Mouse (Mus musculus) limb, embryonic 14.5 days (tissue): ENCODE results near the gene Pdcl3. TPM values are rescaled to one million over a fixed set of nuclear protein-coding genes. Genes with fewer than 3 reads are reported as not detected.
"Not testable (repeated sequence)": the region's sequence is repeated elsewhere in the genome, so short reads cannot be mapped to it uniquely, and the experiment has no call there.

Source experiments
- ATAC-seq: fragments of 200-750 bp; cut with Nextera tagmentation; 2 replicates; pipeline ENCODE4 v1.8.0; 2017; ENCODE audit warnings: low read depth, moderate number of reproducible peaks, moderate TSS enrichment; ENCODE audit not compliant: low FRiP score
- DNase-seq: peaks from one replicate; pipeline ENCODE4 v3.0.0-alpha.2; 2015; ENCODE audit warnings: low spot score
- H3K27ac ChIP-seq: fragments of 300-500 bp; sonication (generic); replicated peaks from 2 replicates; pipeline ENCODE4 v1.5.1; 2014; ENCODE audit warnings: low read depth, mild to moderate bottlenecking, low read length, moderate library complexity, mixed read lengths
- H3K27me3 ChIP-seq: fragments of 300-500 bp; sonication (generic); 2 replicates; pipeline ENCODE4 v1.6.1; 2014; ENCODE audit warnings: low read length, mixed read lengths; ENCODE audit not compliant: control insufficient read depth, insufficient read depth
- H3K36me3 ChIP-seq: fragments of 300-500 bp; sonication (generic); 2 replicates; pipeline ENCODE4 v1.6.1; 2014; ENCODE audit warnings: mild to moderate bottlenecking, low read length, moderate library complexity, mixed read lengths; ENCODE audit not compliant: control insufficient read depth, insufficient read depth
- H3K4me1 ChIP-seq: fragments of 300-500 bp; sonication (generic); 2 replicates; pipeline ENCODE4 v1.6.1; 2014; ENCODE audit warnings: antibody characterized with exemption, low read length, mixed read lengths; ENCODE audit not compliant: control insufficient read depth, insufficient read depth
- H3K4me2 ChIP-seq: fragments of 300-500 bp; sonication (generic); replicated peaks from 2 replicates; pipeline ENCODE4 v1.6.1; 2014; ENCODE audit warnings: low read depth, mild to moderate bottlenecking, low read length, moderate library complexity; ENCODE audit not compliant: severe bottlenecking
- H3K4me3 ChIP-seq: fragments of 300-500 bp; sonication (generic); replicated peaks from 2 replicates; pipeline ENCODE4 v1.5.1; 2014; ENCODE audit warnings: low read length
- H3K9ac ChIP-seq: fragments of 300-500 bp; sonication (generic); 2 replicates; pipeline ENCODE4 v1.6.1; 2014; ENCODE audit warnings: mild to moderate bottlenecking, low read depth, low read length, moderate library complexity; ENCODE audit not compliant: severe bottlenecking
- H3K9me3 ChIP-seq: fragments of 300-500 bp; sonication (generic); 2 replicates; pipeline ENCODE4 v1.6.1; 2016; ENCODE audit warnings: low read length; ENCODE audit not compliant: control insufficient read depth
- POLR2A ChIP-seq: fragments of 200-500 bp; IDR thresholded peaks from 2 replicates; pipeline ENCODE4 v1.8.0; 2012; ENCODE audit warnings: inconsistent platforms, mild to moderate bottlenecking, moderate library complexity, borderline replicate concordance; ENCODE audit not compliant: insufficient read depth, insufficient read length; ENCODE audit errors: extremely low read depth
- WGBS: fragments of 180-500 bp; shearing (Covaris S2); extraction: QIAGEN DNeasy Blood & Tissue Kit; methylation state at CpG from one replicate; pipeline ENCODE4 v1.1.7; 2014; 5-methylcytosine and 5-hydroxymethylcytosine counted together
- polyA plus RNA-seq, 2 experiments: library from polyadenylated mRNA; depleted of rRNA in 1 of 2; stranded (reverse) in 1 of 2; unstranded in 1 of 2; fragments of >200 nt; fragmentation: Nextera tagmentation in 1 of 2; extraction: Ambion mirVana in 1 of 2; gene quantifications; 2 replicates each; pipeline versions ENCODE4 v1.2.1 to v1.2.3; 2012 to 2014

Gene Pdcl3
- polyA plus RNA-seq, 2 experiments: 85.8 to 143 TPM

DNA sequence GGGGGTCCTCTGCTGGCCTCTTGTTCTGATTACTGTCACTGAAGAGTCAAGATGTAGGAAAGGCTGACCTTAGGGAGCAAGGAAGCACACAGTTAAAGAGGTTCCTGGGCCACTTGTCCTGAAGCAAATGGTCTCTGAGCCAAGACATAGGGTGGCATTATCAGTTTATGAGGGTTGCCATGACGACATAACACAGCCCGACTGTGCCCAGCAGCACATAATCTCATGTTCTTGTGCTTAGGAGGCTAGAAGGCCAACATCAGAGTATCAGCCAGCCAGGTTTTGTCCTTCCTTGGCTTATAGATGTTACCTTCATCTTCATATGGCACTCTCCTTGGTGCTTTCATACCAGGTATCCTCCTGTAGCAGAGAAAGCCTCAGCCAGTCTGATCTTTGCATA, 56.8 kb downstream of the Pdcl3 start:
- 68% methylated on average over 2 of the region's 2 CpGs for WGBS
- DNase-seq: no peak

DNA sequence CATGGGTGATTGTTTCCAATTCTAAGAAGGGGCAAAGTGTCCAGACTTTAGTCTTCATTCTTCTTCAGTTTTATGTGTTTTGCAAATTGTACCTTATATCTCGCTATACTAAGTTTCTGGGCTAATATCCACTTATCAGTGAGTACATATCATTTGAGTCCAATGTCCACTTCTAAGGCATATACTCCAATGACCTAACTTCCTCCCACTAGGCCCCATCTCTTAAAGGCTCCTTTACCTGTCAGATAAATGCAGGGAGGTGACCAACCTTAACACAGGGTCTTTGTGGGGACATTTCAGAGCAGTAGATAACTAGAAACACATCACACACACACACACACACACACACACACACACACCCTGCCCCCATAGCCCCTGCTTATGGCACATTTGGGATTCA, 59.0 kb downstream of the Pdcl3 start:
- H3K27ac ChIP-seq, ATAC-seq, H3K4me2 ChIP-seq, H3K27me3 ChIP-seq, H3K4me3 ChIP-seq, DNase-seq, H3K9ac ChIP-seq, H3K36me3 ChIP-seq, H3K9me3 ChIP-seq, H3K4me1 ChIP-seq: not testable (repeated sequence)
- 94% methylated on average over 1 of the region's 1 CpGs for WGBS

More for the DNA sequence above, 56.8 kb downstream of the Pdcl3 start:
- TF ChIP-seq POLR2A: no peak
- Histone ChIP-seq H3K9me3 (no peaks in the 10 kb centered on the region), H3K4me2 (no peak overlapping the region), H3K27me3 (no peaks in the 10 kb centered on the region), H3K9ac (no peak overlapping the region), H3K4me3 (no peak overlapping the region), H3K36me3 (no peaks in the 10 kb centered on the region), H3K27ac (no peak overlapping the region), H3K4me1 (no peaks in the 10 kb centered on the region)
- no peak for ATAC-seq

DNA sequence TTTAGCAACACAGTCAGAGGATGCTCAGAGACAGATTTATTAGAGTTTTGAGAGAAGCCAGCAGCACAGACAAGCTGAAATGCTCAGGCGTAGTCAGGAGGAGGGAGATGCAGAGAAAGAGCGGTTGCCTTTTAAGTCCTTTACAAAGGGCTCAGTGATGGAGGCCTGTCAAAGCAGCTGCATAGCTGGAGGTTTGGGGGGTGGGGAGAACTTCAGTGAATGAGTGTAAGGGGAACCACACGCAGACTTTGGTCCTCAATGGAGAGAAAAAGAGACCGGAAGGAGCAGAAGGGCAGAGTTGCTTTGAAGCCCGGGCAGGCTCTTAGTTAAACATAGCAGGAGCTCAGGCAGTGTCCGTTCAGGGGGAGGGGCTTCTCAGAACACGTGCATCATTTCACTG, 61.3 kb downstream of the Pdcl3 start:
- DNase-seq (no peak), ATAC-seq (no peak)
- no peak for TF ChIP-seq POLR2A
- Histone ChIP-seq H3K9me3 (peaks cover 6% of the 10 kb centered on the region), H3K27ac (no peak overlapping the region), H3K36me3 (no peaks in the 10 kb centered on the region), H3K27me3 (no peaks in the 10 kb centered on the region), H3K4me3 (no peak overlapping the region), H3K4me1 (no peaks in the 10 kb centered on the region), H3K9ac (no peak overlapping the region), H3K4me2 (no peak overlapping the region)
- 11% methylated on average over 7 of the region's 7 CpGs for WGBS

Other genes starting within 250 kb of the Pdcl3 start
- gene Lonrf2, start 148.9 kb upstream of the Pdcl3 start, polyA plus RNA-seq (2012; rRNA removed): 6.7 and 7.3 TPM in 2 replicates
- gene Lonrf2, start 148.9 kb upstream of the Pdcl3 start, polyA plus RNA-seq (2014; fragmentation: Nextera tagmentation; extraction: Ambion mirVana): 2.7 and 2.9 TPM in 2 replicates
- gene Chst10, start 87.4 kb upstream of the Pdcl3 start, polyA plus RNA-seq (2012; rRNA removed): 5.2 and 5.4 TPM in 2 replicates
- gene Chst10, start 87.4 kb upstream of the Pdcl3 start, polyA plus RNA-seq (2014; fragmentation: Nextera tagmentation; extraction: Ambion mirVana): 10.7 and 11.7 TPM in 2 replicates
- not detected in 2 replicates for gene Nms, start 46.5 kb upstream of the Pdcl3 start, polyA plus RNA-seq (2012; rRNA removed)
- not detected in 2 replicates for gene Nms, start 46.5 kb upstream of the Pdcl3 start, polyA plus RNA-seq (2014; fragmentation: Nextera tagmentation; extraction: Ambion mirVana)
- gene Npas2, start 208.1 kb downstream of the Pdcl3 start, polyA plus RNA-seq (2012; rRNA removed): 3.2 and 4.4 TPM in 2 replicates
- gene Npas2, start 208.1 kb downstream of the Pdcl3 start, polyA plus RNA-seq (2014; fragmentation: Nextera tagmentation; extraction: Ambion mirVana): 2.0 and 2.2 TPM in 2 replicates